Mouse (Mus musculus) thymus, adult 2 months (tissue): ENCODE measurements around the gene Slc25a21. TPM values are rescaled to one million over a fixed set of nuclear protein-coding genes. Genes with fewer than 3 reads are reported as not detected.

Experiments used
- DNase-seq: peaks from one replicate; pipeline ENCODE4 v3.0.0; 2021
- H3K27ac ChIP-seq: fragments of 200-500 bp; 2 replicates; pipeline ENCODE4 v1.5.1; 2012; ENCODE audit warnings: low read length, control low read depth; ENCODE audit not compliant: control insufficient read depth, insufficient read depth
- H3K27me3 ChIP-seq: fragments of 200-500 bp; 2 replicates; pipeline ENCODE4 v1.6.1; 2012; ENCODE audit warnings: mild to moderate bottlenecking, low read length, moderate library complexity, mixed read lengths; ENCODE audit not compliant: control insufficient read depth, insufficient read depth
- H3K36me3 ChIP-seq: fragments of 200-500 bp; 2 replicates; pipeline ENCODE4 v1.6.1; 2012; ENCODE audit warnings: mild to moderate bottlenecking, low read length, moderate library complexity; ENCODE audit not compliant: control insufficient read depth, insufficient read depth
- H3K4me1 ChIP-seq: fragments of 200-500 bp; replicated peaks from 2 replicates; pipeline ENCODE4 v1.6.1; 2012; ENCODE audit warnings: low read length; ENCODE audit not compliant: control insufficient read depth, insufficient read depth
- H3K4me3 ChIP-seq: fragments of 200-500 bp; 2 replicates; pipeline ENCODE4 v1.5.1; 2012; ENCODE audit warnings: mild to moderate bottlenecking, low read length, control low read depth, moderate library complexity; ENCODE audit not compliant: control insufficient read depth, insufficient read depth
- CTCF ChIP-seq: fragments of 200-500 bp; IDR thresholded peaks from 2 replicates; pipeline ENCODE4 v1.5.1; 2012; ENCODE audit warnings: mild to moderate bottlenecking, control low read depth, low read length, moderate library complexity, borderline replicate concordance; ENCODE audit not compliant: control insufficient read depth, poor library complexity, insufficient read depth; ENCODE audit errors: extremely low read depth
- POLR2A ChIP-seq: fragments of 200-500 bp; IDR thresholded peaks from 2 replicates; pipeline ENCODE4 v1.6.1; 2012; ENCODE audit warnings: mild to moderate bottlenecking, low read length, control low read depth, moderate library complexity; ENCODE audit not compliant: control insufficient read depth, poor library complexity, insufficient read depth; ENCODE audit errors: extremely low read depth
- WGBS: fragments of 180-500 bp; shearing (Covaris S2); methylation state at CpG from one replicate; pipeline ENCODE4 v1.1.7; 2018; 5-methylcytosine and 5-hydroxymethylcytosine counted together
- polyA plus RNA-seq: library from polyadenylated mRNA; depleted of rRNA; stranded (reverse); fragments of >200 nt; gene quantifications from 2 replicates; pipeline ENCODE4 v1.2.3, GENCODE M21; 2012

Gene Slc25a21
- polyA plus RNA-seq, 1 experiment, result 0.03 TPM

DNA sequence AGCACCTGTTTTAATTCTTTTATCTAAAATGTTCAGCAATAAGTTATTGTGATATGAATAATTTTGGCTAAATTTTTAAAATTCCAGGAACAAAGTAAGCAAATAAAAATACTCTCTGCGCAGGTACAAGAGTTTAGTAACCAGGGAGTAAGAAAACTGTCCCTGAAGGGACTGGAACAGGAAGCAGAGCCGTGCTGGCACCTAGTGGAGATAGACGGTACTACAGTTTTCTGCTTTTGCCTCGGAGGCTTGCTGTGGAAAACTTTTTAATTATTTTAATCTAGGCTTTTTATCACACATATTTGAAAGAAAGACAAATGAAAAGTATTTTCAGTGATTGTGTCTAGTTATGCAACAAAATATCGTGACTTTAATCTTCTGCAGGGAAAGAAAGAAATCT is 211.2 kb downstream of the Slc25a21 start:
- Histone ChIP-seq H3K36me3 (no peaks in the 10 kb centered on the region), H3K27me3 (no peaks in the 10 kb centered on the region), H3K4me3 (no peak overlapping the region), H3K27ac (no peak overlapping the region), H3K4me1 (no peaks in the 10 kb centered on the region)
- DNase-seq, result peak; percentile 26
- WGBS, result 11% methylated on average over 5 of the region's 5 CpGs
- TF ChIP-seq CTCF (no peak), POLR2A (no peak)

DNA sequence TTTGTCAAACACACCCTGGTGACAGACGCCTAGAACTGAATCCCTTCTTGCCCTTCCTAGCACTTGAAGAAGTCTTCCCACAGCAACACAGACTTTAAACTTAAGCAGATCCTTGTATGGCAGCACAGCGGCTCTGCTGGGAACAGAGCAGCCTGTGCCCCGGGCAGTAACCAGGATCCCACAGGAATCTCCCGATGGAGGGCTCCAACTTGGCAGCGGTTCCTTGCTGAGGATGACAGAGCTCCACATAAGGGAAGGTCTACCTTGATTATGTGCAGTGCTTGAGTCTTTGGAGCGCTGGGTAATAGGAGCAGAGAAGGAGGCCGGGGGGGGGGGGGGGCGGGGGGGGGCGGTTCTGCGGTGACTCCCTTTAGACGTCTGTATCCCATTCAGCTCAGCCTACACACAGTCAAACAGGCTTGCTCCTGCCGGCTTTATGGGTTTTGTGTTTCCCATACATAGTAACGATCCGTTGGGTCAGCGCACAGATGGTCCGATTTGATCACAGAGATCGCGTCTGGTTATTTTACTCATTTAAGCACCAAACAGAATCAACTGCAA is 215.1 kb downstream of the Slc25a21 start:
- no peak overlapping the region for H3K4me3 ChIP-seq
- H3K27ac ChIP-seq, result no peak overlapping the region
- no peaks in the 10 kb centered on the region for H3K36me3 ChIP-seq
- no peaks in the 10 kb centered on the region for H3K4me1 ChIP-seq
- no peaks in the 10 kb centered on the region for H3K27me3 ChIP-seq
- DNase-seq, result no peak
- TF ChIP-seq POLR2A (no peak), CTCF (no peak)
- WGBS, result 88% methylated on average over 16 of the region's 18 CpGs

DNA sequence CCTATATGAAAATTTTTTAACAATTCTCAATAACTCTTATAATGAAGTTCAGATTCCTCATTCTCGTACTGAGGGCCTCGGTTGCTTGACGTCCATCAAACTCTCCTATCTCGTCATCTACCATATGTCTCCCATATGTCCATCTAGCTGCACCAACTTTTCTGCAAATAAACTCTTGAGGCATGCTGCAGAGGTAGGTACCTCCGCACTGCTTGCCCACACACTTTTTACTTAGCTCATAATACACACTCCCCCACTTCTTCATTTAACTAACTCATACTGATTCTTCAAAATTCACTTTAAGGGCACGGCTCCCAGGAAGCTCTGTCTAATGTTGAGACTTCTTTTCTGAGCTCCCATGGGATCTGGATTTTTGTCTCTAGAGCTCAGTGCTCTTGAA is 222.0 kb downstream of the Slc25a21 start:
- Histone ChIP-seq H3K27me3 (no peaks in the 10 kb centered on the region), H3K27ac (no peak overlapping the region), H3K4me1 (no peaks in the 10 kb centered on the region), H3K36me3 (no peaks in the 10 kb centered on the region), H3K4me3 (no peak overlapping the region)
- TF ChIP-seq CTCF, result no peak
- no peak for TF ChIP-seq POLR2A
- WGBS, result 91% methylated on average over 6 of the region's 6 CpGs
- no peak for DNase-seq

DNA sequence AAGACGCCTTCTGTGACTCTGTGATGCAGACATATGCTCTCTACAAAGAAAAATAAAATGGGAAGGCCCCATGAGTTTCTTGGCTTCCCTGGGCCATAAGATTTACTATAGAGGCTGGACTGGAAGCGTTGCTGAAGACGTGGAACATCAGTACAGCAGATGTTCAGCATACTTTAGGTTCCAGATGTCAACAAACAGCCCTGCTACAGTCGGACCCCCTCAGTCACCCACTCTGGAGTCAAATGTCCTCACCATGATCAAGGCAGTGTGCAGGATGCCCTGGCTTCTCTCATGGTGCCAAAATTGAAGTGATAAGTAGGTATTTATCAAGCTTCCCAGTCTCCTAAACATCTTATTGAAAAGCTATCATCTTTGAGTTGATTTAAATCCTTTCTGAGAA is 234.0 kb downstream of the Slc25a21 start:
- Histone ChIP-seq H3K27me3 (no peaks in the 10 kb centered on the region), H3K27ac (no peak overlapping the region), H3K36me3 (no peaks in the 10 kb centered on the region), H3K4me1 (no peaks in the 10 kb centered on the region), H3K4me3 (no peak overlapping the region)
- TF ChIP-seq CTCF, result no peak
- 72% methylated on average over 4 of the region's 4 CpGs for WGBS
- DNase-seq, result no peak

DNA sequence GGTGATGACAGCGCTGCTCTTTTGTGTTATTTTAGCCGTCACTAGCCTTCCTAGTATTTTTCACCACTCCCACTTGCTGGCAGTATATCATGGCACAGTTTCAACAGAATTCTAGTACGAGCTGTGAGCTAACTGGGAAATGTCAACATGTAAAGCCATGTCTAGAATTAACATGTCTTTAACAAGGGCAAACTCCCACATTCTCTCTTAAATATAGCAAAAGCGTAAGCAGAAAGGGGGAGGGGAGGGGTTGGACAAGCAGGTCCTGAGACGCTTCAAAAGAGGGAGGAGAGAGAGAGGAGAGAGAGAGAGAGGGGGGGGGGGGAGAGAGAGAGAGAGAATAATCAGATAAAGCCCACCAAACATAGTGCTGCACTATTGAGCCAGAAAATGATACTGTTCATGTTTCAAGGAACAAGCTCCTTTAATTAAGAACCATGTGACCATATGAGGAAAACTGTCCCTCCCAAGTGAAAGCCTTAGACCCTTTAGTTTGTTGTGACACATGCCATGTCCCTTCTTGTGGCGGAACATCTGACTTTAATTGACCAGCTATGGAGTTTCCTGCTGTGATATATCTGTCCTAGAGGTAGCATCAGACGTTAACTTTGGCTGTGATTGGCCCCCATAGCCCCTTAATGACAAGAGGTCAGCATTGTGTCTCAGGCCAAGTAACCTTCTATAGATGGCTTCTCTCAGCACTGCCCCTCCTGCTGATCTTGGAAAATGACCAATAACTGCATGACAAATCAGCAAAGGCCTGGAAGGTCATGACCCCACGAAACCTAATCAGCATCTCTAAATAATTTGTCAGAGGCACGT is 237.8 kb downstream of the Slc25a21 start:
- Histone ChIP-seq H3K27me3 (no peaks in the 10 kb centered on the region), H3K4me3 (no peak overlapping the region), H3K36me3 (no peaks in the 10 kb centered on the region), H3K27ac (no peak overlapping the region), H3K4me1 (no peaks in the 10 kb centered on the region)
- TF ChIP-seq POLR2A (no peak), CTCF (no peak)
- WGBS, result 73% methylated on average over 9 of the region's 9 CpGs
- no peak for DNase-seq

DNA sequence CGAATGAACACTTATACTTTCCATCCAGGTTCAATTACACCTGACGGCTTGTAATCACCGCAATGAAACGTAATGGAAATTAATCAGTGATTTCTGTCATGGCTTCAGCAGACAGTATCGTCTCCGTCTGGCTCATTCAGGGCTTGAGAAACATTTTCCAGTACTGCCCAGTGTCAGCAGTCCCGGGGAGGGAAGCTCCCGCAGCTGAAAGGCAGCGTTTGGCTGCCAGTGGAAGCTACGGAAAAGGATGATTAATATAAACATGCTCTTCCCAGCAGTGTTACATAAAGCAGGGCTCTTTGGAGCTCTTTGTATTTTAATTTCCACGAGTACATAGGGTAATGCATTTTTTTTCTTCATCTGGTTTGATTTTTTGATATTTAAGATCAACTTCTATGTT is 239.0 kb downstream of the Slc25a21 start:
- Histone ChIP-seq H3K27ac (no peak overlapping the region), H3K36me3 (no peaks in the 10 kb centered on the region), H3K27me3 (no peaks in the 10 kb centered on the region), H3K4me1 (no peaks in the 10 kb centered on the region), H3K4me3 (no peak overlapping the region)
- DNase-seq, result no peak
- 84% methylated on average over 11 of the region's 11 CpGs for WGBS
- no peak for TF ChIP-seq POLR2A
- no peak for TF ChIP-seq CTCF
